In genomic region chr15:32003489-32003888, GRCm38 (mm10) we compare ENCODE assay signal across 17 mouse cellular contexts.
DNase-seq lines count a peak whose midpoint lies in the region; ATAC-seq lines count a peak whose summit lies in the region.
"Had no signal": no experiment of that assay in that cellular context is flagged by ENCODE, and none has a peak within 500 bp of the region (broad histone marks: within the 10 kb centered on the region; RNA-seq: fewer than 3 reads in every experiment).

No protein-coding gene starts in this region.

- DNase-seq in hindbrain, embryonic 11.5 days (ENCODE audit: low spot score) = no peak
- peak; percentile 52 for DNase-seq in limb, embryonic 11.5 days (ENCODE audit: low spot score)
- DNase-seq in midbrain, embryonic 14.5 days = no peak
- DNase-seq in gastrocnemius, postnatal 14 days = no peak
- no peak for DNase-seq in thymus, postnatal 4 days
- DNase-seq: adrenal gland, postnatal 25 days; kidney, adult 8-10 months; kidney, postnatal 25 days; liver; thymus, adult 2 months had no signal

- 24% methylated on average over 4 of the region's 6 CpGs for WGBS in hindbrain, embryonic 11.5 days
- WGBS in hindbrain, embryonic 12.5 days = 13% methylated on average over 5 of the region's 6 CpGs
- WGBS in forebrain, embryonic 13.5 days = 2% methylated on average over 6 of the region's 6 CpGs
- WGBS in limb, embryonic 11.5 days = 7% methylated on average over 6 of the region's 6 CpGs
- 6% methylated on average over 5 of the region's 6 CpGs for WGBS in midbrain, embryonic 14.5 days

- H3K9ac ChIP-seq in hindbrain, embryonic 11.5 days (ENCODE audit: low read depth, low read length) = no peak overlapping the region
- no peak overlapping the region for H3K9ac ChIP-seq in hindbrain, embryonic 12.5 days
- no peak overlapping the region for H3K9ac ChIP-seq in forebrain, embryonic 13.5 days
- H3K9ac ChIP-seq in limb, embryonic 11.5 days (ENCODE audit: low read length) = no peak overlapping the region
- no peak overlapping the region for H3K9ac ChIP-seq in midbrain, embryonic 14.5 days (replicated peaks; ENCODE audit: low read length)
- H3K9ac ChIP-seq: heart, embryonic 15.5 days had no signal

- H3K36me3 ChIP-seq in hindbrain, embryonic 11.5 days (ENCODE audit: control insufficient read depth, insufficient read depth, low read length) = no peaks in the 10 kb centered on the region
- no peaks in the 10 kb centered on the region for H3K36me3 ChIP-seq in hindbrain, embryonic 12.5 days
- H3K36me3 ChIP-seq in forebrain, embryonic 13.5 days (ENCODE audit: poor library complexity, severe bottlenecking) = no peaks in the 10 kb centered on the region
- H3K36me3 ChIP-seq in limb, embryonic 11.5 days (ENCODE audit: control insufficient read depth, insufficient read depth, low read length) = no peaks in the 10 kb centered on the region
- no peaks in the 10 kb centered on the region for H3K36me3 ChIP-seq in midbrain, embryonic 14.5 days (ENCODE audit: control insufficient read depth, insufficient read depth, low read length)
- H3K36me3 ChIP-seq: G1E; heart, embryonic 15.5 days had no signal

- H3K4me2 ChIP-seq in hindbrain, embryonic 11.5 days (replicated peaks; ENCODE audit: low read depth, low read length) = no peak overlapping the region
- H3K4me2 ChIP-seq in hindbrain, embryonic 12.5 days (replicated peaks) = no peak overlapping the region
- H3K4me2 ChIP-seq in forebrain, embryonic 13.5 days = peak overlapping the region; percentile 36
- no peak overlapping the region for H3K4me2 ChIP-seq in limb, embryonic 11.5 days (ENCODE audit: low read depth, severe bottlenecking)
- no peak overlapping the region for H3K4me2 ChIP-seq in midbrain, embryonic 14.5 days (ENCODE audit: low read length)
- H3K4me2 ChIP-seq: heart, embryonic 15.5 days had no signal

- intact Hi-C loops in gastrocnemius, postnatal 14 days (cut with DNase I; ENCODE audit: low total_unique reads) = no loop called here

- H3K27me3 ChIP-seq in hindbrain, embryonic 11.5 days (ENCODE audit: control insufficient read depth, insufficient read depth, low read length) = no peaks in the 10 kb centered on the region
- H3K27me3 ChIP-seq in hindbrain, embryonic 12.5 days = no peaks in the 10 kb centered on the region
- no peaks in the 10 kb centered on the region for H3K27me3 ChIP-seq in forebrain, embryonic 13.5 days
- no peaks in the 10 kb centered on the region for H3K27me3 ChIP-seq in limb, embryonic 11.5 days (ENCODE audit: control insufficient read depth, insufficient read depth, low read length)
- no peaks in the 10 kb centered on the region for H3K27me3 ChIP-seq in midbrain, embryonic 14.5 days (ENCODE audit: control insufficient read depth, insufficient read depth, low read length)
- H3K27me3 ChIP-seq: heart, embryonic 15.5 days; megakaryocyte, embryonic 14.5 days had no signal

- ATAC-seq in hindbrain, embryonic 11.5 days (ENCODE audit: low FRiP score) = peak; percentile 25; the same call in 1 of the 2 replicates
- no peak for ATAC-seq in hindbrain, embryonic 12.5 days (ENCODE audit: low FRiP score)
- ATAC-seq in forebrain, embryonic 13.5 days = peak; percentile 26; the same call in 1 of the 2 replicates
- ATAC-seq in limb, embryonic 11.5 days (ENCODE audit: insufficient number of reproducible peaks, low FRiP score, low TSS enrichment, low read depth) = peak; percentile 65; the same call in 1 of the 2 replicates
- ATAC-seq in midbrain, embryonic 14.5 days (ENCODE audit: low FRiP score, low TSS enrichment) = peak; percentile 28; the same call in 1 of the 2 replicates
- ATAC-seq in granulocyte monocyte progenitor cell, adult 5-6 weeks (replicated peaks; ENCODE audit: poor library complexity, severe bottlenecking) = no peak

- no peak overlapping the region for H3K27ac ChIP-seq in hindbrain, embryonic 11.5 days (ENCODE audit: low read depth, low read length)
- H3K27ac ChIP-seq in hindbrain, embryonic 12.5 days = no peak overlapping the region
- H3K27ac ChIP-seq in forebrain, embryonic 13.5 days = peak overlapping the region; percentile 83
- H3K27ac ChIP-seq in limb, embryonic 11.5 days (replicated peaks; ENCODE audit: low read depth, low read length) = no peak overlapping the region
- no peak overlapping the region for H3K27ac ChIP-seq in midbrain, embryonic 14.5 days (replicated peaks; ENCODE audit: low read depth, low read length)
- H3K27ac ChIP-seq: heart, adult 2 months; heart, embryonic 15.5 days had no signal

- no peaks in the 10 kb centered on the region for H3K9me3 ChIP-seq in hindbrain, embryonic 11.5 days (ENCODE audit: control insufficient read depth, low read length)
- no peaks in the 10 kb centered on the region for H3K9me3 ChIP-seq in hindbrain, embryonic 12.5 days (replicated peaks)
- no peaks in the 10 kb centered on the region for H3K9me3 ChIP-seq in forebrain, embryonic 13.5 days (replicated peaks)
- no peaks in the 10 kb centered on the region for H3K9me3 ChIP-seq in limb, embryonic 11.5 days (ENCODE audit: control insufficient read depth, low read length)
- no peaks in the 10 kb centered on the region for H3K9me3 ChIP-seq in midbrain, embryonic 14.5 days (ENCODE audit: control insufficient read depth, low read length)
- H3K9me3 ChIP-seq: G1E; heart, embryonic 15.5 days; megakaryocyte, embryonic 14.5 days had no signal

- H3K4me3 ChIP-seq in hindbrain, embryonic 11.5 days (ENCODE audit: low read depth, low read length) = no peak overlapping the region
- no peak overlapping the region for H3K4me3 ChIP-seq in hindbrain, embryonic 12.5 days
- H3K4me3 ChIP-seq in forebrain, embryonic 13.5 days = no peak overlapping the region
- no peak overlapping the region for H3K4me3 ChIP-seq in limb, embryonic 11.5 days (ENCODE audit: low read depth, low read length)
- H3K4me3 ChIP-seq in midbrain, embryonic 14.5 days (replicated peaks; ENCODE audit: low read depth, low read length) = no peak overlapping the region
- H3K4me3 ChIP-seq: heart, adult 2 months; heart, embryonic 15.5 days; megakaryocyte, embryonic 14.5 days had no signal

- no peaks in the 10 kb centered on the region for H3K4me1 ChIP-seq in hindbrain, embryonic 11.5 days (replicated peaks; ENCODE audit: control insufficient read depth, insufficient read depth, low read length)
- H3K4me1 ChIP-seq in hindbrain, embryonic 12.5 days = peaks cover 17% of the 10 kb centered on the region
- peaks cover 48% of the 10 kb centered on the region for H3K4me1 ChIP-seq in forebrain, embryonic 13.5 days
- peaks cover 13% of the 10 kb centered on the region for H3K4me1 ChIP-seq in limb, embryonic 11.5 days (ENCODE audit: control insufficient read depth, insufficient read depth, low read length)
- peaks cover 12% of the 10 kb centered on the region; the same call in 1 of the 2 replicates for H3K4me1 ChIP-seq in midbrain, embryonic 14.5 days (ENCODE audit: control insufficient read depth, insufficient read depth, low read length)
- H3K4me1 ChIP-seq: megakaryocyte, embryonic 14.5 days had no signal

Comparison
In these comparisons a context has a peak if more than half of its experiments do, and no peak if none do; other contexts are left out.
1. ATAC-seq: peak in hindbrain, embryonic 11.5 days (single experiment), forebrain, embryonic 13.5 days (single experiment), limb, embryonic 11.5 days (single experiment) and midbrain, embryonic 14.5 days (single experiment); none in hindbrain, embryonic 12.5 days (single experiment) and granulocyte monocyte progenitor cell, adult 5-6 weeks (single experiment).